Mouse (Mus musculus): ENCODE results near the gene Myh7. TPM values are rescaled to one million over a fixed set of nuclear protein-coding genes. Genes with fewer than 3 reads are reported as not detected.
A peak's percentile ranks its signal among the peaks of the same experiment; 100 is the strongest.
"Not testable (repeated sequence)": the region's sequence is repeated elsewhere in the genome, so short reads cannot be mapped to it uniquely, and the experiment has no call there.

The Myh7 gene
- polyA plus RNA-seq, 1 experiment from 2014 or later = 7.5 TPM

DNA sequence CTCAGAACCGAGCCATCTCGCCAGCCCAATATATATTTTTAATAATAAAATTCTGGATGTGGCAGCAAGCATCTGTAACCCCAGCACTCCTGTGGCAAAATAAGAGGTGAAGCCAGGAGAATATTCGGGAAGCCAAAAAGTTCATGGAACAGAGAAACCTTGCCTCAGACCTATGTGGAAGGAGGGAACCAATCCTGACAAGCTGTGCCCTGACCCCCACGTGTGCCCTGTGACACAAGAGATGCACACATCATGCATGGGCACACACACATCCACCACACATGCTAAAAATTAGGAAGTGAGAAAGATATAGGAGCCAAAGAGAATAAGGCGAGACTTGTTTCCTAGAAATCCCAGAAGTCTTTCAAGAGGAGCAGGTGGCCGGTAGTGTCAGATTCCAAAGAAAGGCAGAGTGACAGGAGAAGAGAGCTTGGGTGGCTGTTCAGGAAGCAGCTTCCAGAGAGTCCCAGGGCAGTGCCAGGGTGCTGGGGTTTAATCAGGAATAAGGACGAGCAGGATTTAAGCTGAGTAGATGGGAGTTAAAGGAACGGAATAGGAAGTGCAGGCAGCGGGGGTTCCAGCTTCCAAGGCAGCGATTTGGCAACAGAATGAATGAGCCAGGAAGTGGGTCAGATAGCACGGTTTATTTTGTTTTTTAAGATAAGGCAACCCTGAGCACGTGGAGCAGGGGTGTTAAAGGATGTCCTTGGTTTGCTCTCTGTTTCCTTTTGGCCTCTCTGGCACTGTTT is 7.7 kb upstream of the Myh7 start:
- 40% methylated on average over 12 of the region's 12 CpGs for WGBS
- Histone ChIP-seq H3K27me3 (replicated peaks) (no peaks in the 10 kb centered on the region), H3K27ac (no peak overlapping the region), H3K4me3 (replicated peaks) (no peak overlapping the region), H3K4me2 (no peak overlapping the region), H3K4me1 (peaks cover 7% of the 10 kb centered on the region; the same call in 1 of the 2 replicates), H3K9ac (no peak overlapping the region), H3K36me3 (no peaks in the 10 kb centered on the region), H3K9me3 (no peaks in the 10 kb centered on the region)
- ATAC-seq (ENCODE audit: insufficient read depth, low FRiP score, low read depth) = no peak

DNA sequence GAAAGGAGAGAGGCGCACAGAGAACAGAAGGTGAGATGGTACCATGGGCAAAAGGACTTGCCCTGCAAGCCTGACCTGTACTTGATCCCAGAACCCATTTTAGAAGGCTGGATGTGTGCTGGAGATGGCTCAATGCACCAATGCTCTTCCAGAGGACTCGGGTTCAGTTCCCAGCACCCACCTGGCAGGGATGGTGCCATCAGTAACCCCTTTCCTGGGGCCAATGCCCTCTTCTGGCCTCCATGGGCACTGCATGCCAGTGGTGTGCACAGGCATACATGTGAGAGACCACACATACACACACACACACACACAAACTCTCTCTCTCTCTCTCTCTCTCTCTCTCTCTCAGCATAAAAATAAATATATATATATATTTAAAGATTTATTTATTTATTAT is 7.0 kb upstream of the Myh7 start:
- H3K4me2 ChIP-seq = no peak overlapping the region
- H3K9ac ChIP-seq = no peak overlapping the region
- H3K4me3 ChIP-seq (replicated peaks) = no peak overlapping the region
- no peak overlapping the region for H3K27ac ChIP-seq
- H3K9me3 ChIP-seq = no peaks in the 10 kb centered on the region
- H3K4me1 ChIP-seq = peaks cover 7% of the 10 kb centered on the region; the same call in 1 of the 2 replicates
- no peaks in the 10 kb centered on the region for H3K27me3 ChIP-seq (replicated peaks)
- no peaks in the 10 kb centered on the region for H3K36me3 ChIP-seq
- ATAC-seq (ENCODE audit: insufficient read depth, low FRiP score, low read depth) = no peak
- 100% methylated on average over 2 of the region's 2 CpGs for WGBS

DNA sequence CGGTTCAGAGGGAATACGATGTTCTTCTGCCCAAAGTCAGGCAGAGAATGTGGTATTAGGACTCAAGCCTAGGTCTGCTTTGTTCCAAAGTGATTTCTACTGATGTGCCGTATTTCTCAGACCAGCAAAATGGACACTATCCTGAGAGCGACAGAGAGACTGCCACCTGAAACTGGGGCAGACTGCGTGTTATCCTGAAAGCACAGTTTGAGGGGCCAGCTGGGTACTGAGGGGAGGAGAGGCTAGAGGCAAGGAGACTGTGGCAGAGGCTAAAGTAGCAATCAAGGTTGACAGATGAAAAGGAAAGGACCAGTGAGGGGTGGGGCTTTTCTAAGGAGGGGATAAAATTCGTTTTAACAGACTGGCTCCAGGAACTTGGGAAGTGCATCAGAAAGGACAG is 6.4 kb upstream of the Myh7 start:
- H3K4me2 ChIP-seq = no peak overlapping the region
- no peak overlapping the region for H3K9ac ChIP-seq
- no peaks in the 10 kb centered on the region for H3K27me3 ChIP-seq (replicated peaks)
- 80% methylated on average over 6 of the region's 6 CpGs for WGBS
- H3K4me3 ChIP-seq (replicated peaks) = no peak overlapping the region
- no peak overlapping the region for H3K27ac ChIP-seq
- ATAC-seq (ENCODE audit: insufficient read depth, low FRiP score, low read depth) = no peak
- no peaks in the 10 kb centered on the region for H3K36me3 ChIP-seq
- peaks cover 8% of the 10 kb centered on the region; the same call in 1 of the 2 replicates for H3K4me1 ChIP-seq
- H3K9me3 ChIP-seq = no peaks in the 10 kb centered on the region

DNA sequence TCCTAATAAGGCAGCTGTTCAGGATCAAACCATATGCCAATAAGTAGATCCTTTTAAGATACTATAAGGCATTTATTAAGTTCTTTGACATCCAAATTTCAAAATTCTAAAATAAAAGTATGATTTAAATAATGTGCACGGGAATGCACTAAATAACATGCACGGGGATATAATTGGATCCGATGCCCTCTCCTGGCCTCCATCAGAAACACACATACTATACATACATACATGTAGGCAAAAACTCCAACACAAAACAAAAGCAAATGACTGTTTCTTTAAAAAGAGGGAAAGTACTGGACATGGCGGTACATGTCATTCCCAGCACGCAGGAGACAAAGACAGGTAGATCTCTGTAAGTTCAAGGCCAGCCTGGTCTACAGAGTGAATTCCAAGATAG is 5.4 kb upstream of the Myh7 start:
- not testable (repeated sequence) for H3K36me3 ChIP-seq; H3K9ac ChIP-seq; H3K27ac ChIP-seq; H3K4me3 ChIP-seq (replicated peaks); H3K27me3 ChIP-seq (replicated peaks); ATAC-seq (ENCODE audit: insufficient read depth, low FRiP score, low read depth); H3K9me3 ChIP-seq; H3K4me2 ChIP-seq
- 77% methylated on average over 5 of the region's 5 CpGs for WGBS
- peaks cover 16% of the 10 kb centered on the region; the same call in 1 of the 2 replicates for H3K4me1 ChIP-seq

DNA sequence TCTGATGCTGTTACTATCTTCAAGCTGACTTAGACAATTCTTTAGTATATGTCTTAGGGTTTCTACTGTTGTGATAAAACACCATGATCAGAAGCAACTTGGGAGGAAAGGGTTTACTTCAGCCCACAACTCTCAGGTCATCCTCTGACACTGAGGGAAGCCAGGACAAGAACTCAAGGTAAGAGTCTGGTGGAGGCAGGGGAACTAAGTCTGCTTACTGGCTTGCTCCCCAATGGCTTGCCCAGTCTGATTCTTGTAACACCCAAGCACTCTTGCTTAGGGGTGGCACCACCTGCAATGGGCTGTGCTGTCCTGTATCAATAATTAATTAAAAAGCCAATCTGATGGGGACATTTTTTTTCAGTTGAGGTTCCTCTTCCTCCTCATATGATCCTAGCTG is 4.3 kb upstream of the Myh7 start:
- Histone ChIP-seq H3K36me3 (no peaks in the 10 kb centered on the region), H3K9ac (no peak overlapping the region), H3K4me2 (no peak overlapping the region), H3K4me1 (0 out of 2 replicates have a peak, but pooled peaks cover 18% of the 10 kb centered on the region), H3K4me3 (replicated peaks) (no peak overlapping the region), H3K27ac (no peak overlapping the region), H3K9me3 (no peaks in the 10 kb centered on the region), H3K27me3 (replicated peaks) (no peaks in the 10 kb centered on the region)
- no peak for ATAC-seq (ENCODE audit: insufficient read depth, low FRiP score, low read depth)

DNA sequence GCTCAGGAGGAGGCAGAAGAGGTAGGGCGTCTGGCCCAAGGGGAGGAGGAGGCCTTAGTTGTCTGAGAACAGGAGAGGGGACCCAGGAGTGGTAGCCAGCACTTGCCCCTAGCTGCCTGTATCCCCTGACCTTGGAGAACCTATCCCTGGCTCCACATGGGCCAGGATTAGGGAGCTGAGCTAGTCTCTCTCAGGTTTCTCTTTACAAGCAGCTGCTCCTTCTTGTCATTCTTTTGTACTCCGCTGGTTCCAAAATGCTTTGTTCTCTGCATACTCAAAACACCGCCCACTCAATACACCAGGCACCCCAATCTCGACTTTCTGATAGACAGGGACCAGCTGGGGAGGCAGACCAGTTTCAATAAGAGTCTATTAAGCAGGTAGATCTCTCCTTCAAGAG is 2.9 kb upstream of the Myh7 start:
- Histone ChIP-seq H3K36me3 (no peaks in the 10 kb centered on the region), H3K27me3 (replicated peaks) (no peaks in the 10 kb centered on the region), H3K27ac (no peak overlapping the region), H3K9me3 (no peaks in the 10 kb centered on the region), H3K4me2 (no peak overlapping the region), H3K9ac (no peak overlapping the region), H3K4me1 (0 out of 2 replicates have a peak, but pooled peaks cover 14% of the 10 kb centered on the region), H3K4me3 (replicated peaks) (no peak overlapping the region)
- no peak for ATAC-seq (ENCODE audit: insufficient read depth, low FRiP score, low read depth)
- 53% methylated on average over 4 of the region's 4 CpGs for WGBS

DNA sequence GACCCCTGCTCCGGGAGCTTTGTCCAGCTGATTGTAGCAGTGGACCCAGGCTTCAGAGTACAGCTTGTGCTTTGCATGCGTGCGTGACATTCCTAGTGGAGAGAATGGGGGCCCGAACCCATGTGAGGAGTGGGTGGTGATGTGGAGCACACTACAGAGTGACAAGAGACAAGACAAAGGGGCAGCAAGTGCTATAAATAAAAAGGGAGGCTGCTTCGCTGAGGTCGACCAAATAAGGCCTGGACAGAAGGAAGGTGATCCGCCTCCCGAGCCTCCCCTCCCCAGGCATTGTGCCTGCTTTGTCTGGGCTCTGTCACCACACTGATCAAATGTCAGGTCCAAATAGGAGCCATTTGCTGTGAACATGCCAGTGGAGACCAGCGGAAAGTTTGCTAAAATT is 2.4 kb upstream of the Myh7 start:
- Histone ChIP-seq H3K27ac (no peak overlapping the region), H3K4me2 (no peak overlapping the region), H3K9ac (no peak overlapping the region), H3K9me3 (no peaks in the 10 kb centered on the region), H3K4me1 (0 out of 2 replicates have a peak, but pooled peaks cover 14% of the 10 kb centered on the region), H3K4me3 (replicated peaks) (no peak overlapping the region), H3K36me3 (no peaks in the 10 kb centered on the region), H3K27me3 (replicated peaks) (no peaks in the 10 kb centered on the region)
- WGBS = 62% methylated on average over 9 of the region's 9 CpGs
- no peak for ATAC-seq (ENCODE audit: insufficient read depth, low FRiP score, low read depth)

DNA sequence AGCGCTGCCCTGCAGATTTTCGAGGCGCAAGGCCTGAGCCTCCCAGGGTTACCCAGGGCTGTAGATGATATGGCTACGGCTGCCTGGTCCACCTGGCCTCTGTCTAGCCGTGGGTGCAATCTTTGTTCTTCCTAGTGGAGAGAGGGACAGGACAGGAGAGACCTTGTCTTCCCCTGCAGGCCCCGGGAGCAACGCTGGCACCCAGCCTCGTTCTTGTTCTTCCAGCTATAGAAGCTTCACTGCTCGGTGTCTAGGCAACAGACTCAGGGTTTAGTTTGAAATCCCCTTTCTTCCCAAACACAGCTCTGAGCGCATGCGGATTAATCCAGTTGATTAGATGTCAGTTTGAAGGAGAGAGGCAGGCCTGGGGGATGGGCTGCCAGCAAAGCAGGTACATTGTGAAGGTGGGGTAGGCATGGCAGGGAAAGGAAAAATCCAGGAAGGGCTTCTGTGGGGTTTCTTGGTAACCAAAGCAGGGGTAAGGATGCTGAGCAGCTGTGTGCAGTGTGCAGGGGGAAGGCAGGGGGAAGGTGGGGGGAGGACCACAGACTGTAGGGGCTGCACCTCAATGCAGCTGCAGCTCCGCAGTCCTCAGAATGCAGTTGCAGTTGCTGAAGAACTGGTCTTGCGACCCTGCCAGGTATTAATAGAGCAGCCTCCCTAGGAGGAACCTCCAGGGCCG is 1.2 kb upstream of the Myh7 start:
- Histone ChIP-seq H3K4me2 (no peak overlapping the region), H3K27me3 (replicated peaks) (no peaks in the 10 kb centered on the region), H3K9me3 (no peaks in the 10 kb centered on the region), H3K27ac (no peak overlapping the region), H3K36me3 (no peaks in the 10 kb centered on the region), H3K4me1 (0 out of 2 replicates have a peak, but pooled peaks cover 14% of the 10 kb centered on the region), H3K9ac (no peak overlapping the region), H3K4me3 (replicated peaks) (no peak overlapping the region)
- 45% methylated on average over 14 of the region's 14 CpGs for WGBS
- ATAC-seq (ENCODE audit: insufficient read depth, low FRiP score, low read depth) = no peak; the same call in 1 of the 2 replicates

DNA sequence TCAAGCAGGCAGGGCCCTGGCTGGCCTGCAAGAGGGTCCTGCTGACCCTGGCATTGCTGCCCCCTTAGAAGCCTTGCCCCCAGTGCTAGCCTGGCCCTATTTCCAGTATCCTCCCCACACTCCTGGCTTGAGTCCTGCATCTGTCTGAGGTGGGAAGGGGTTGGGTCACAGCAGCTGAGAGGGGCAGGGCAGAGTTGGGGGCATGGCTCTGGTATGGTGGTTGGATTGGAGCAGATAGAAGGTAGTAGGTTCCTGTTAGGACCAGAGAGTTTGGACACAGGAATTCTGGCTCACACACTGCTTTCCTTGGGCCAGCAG is 402 bp upstream of the Myh7 start:
- Histone ChIP-seq H3K4me3 (replicated peaks) (no peak overlapping the region), H3K27me3 (replicated peaks) (no peaks in the 10 kb centered on the region), H3K4me1 (0 out of 2 replicates have a peak, but pooled peaks cover 14% of the 10 kb centered on the region), H3K9me3 (no peaks in the 10 kb centered on the region), H3K9ac (no peak overlapping the region), H3K27ac (no peak overlapping the region), H3K4me2 (no peak overlapping the region), H3K36me3 (no peaks in the 10 kb centered on the region)
- no peak for ATAC-seq (ENCODE audit: insufficient read depth, low FRiP score, low read depth)

DNA sequence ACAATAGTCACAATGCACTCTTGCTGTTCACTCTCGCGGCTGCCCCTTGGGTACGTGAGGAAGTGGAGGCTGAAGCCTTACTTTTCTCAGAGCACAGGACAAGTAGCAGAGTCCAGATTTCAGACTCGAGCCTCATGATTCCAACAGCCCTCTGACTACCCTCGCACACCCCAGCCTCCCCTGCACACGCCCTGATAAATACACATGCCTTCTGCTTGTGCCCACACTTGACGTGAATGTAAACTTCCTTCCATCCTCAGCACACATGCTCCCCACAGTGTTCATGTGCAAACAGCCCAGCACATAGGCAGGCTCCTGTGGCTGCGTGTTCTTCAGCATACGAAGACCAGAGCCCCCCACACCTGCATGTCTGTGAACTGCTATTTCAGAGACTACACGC is 790 bp downstream of the Myh7 start:
- no peaks in the 10 kb centered on the region for H3K9me3 ChIP-seq
- H3K27ac ChIP-seq = peak overlapping the region; percentile 31; the same call in 1 of the 2 replicates
- H3K27me3 ChIP-seq (replicated peaks) = no peaks in the 10 kb centered on the region
- H3K36me3 ChIP-seq = no peaks in the 10 kb centered on the region
- 0 out of 2 replicates have a peak, but pooled peaks cover 14% of the 10 kb centered on the region for H3K4me1 ChIP-seq
- no peak overlapping the region for H3K4me2 ChIP-seq
- H3K4me3 ChIP-seq (replicated peaks) = no peak overlapping the region
- 45% methylated on average over 10 of the region's 10 CpGs for WGBS
- H3K9ac ChIP-seq = no peak overlapping the region
- peak; percentile 70 for ATAC-seq (ENCODE audit: insufficient read depth, low FRiP score, low read depth)

DNA sequence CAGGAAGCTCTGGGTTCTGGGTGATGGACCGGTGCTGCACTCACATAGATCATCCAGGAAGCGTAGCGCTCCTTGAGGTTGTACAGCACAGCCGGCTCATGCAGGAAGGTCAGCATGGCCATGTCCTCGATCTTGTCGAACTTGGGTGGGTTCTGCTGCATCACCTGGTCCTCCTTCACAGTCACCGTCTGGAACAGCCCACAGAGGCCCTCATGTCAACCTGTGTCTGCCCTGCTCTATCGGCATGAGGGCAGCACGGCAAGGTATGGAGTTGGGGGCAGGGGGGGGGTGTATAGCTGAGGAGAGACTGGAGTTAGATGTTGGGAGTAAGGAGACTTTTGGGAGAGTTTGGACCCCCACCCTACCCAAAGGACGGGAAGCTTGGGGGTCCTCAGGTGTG is 2.2 kb downstream of the Myh7 start:
- H3K36me3 ChIP-seq = no peaks in the 10 kb centered on the region
- no peak overlapping the region for H3K4me3 ChIP-seq (replicated peaks)
- no peaks in the 10 kb centered on the region for H3K9me3 ChIP-seq
- no peaks in the 10 kb centered on the region for H3K27me3 ChIP-seq (replicated peaks)
- H3K9ac ChIP-seq = no peak overlapping the region
- H3K27ac ChIP-seq = no peak overlapping the region
- 0 out of 2 replicates have a peak, but pooled peaks cover 14% of the 10 kb centered on the region for H3K4me1 ChIP-seq
- no peak overlapping the region for H3K4me2 ChIP-seq
- ATAC-seq (ENCODE audit: insufficient read depth, low FRiP score, low read depth) = no peak
- 86% methylated on average over 10 of the region's 10 CpGs for WGBS

DNA sequence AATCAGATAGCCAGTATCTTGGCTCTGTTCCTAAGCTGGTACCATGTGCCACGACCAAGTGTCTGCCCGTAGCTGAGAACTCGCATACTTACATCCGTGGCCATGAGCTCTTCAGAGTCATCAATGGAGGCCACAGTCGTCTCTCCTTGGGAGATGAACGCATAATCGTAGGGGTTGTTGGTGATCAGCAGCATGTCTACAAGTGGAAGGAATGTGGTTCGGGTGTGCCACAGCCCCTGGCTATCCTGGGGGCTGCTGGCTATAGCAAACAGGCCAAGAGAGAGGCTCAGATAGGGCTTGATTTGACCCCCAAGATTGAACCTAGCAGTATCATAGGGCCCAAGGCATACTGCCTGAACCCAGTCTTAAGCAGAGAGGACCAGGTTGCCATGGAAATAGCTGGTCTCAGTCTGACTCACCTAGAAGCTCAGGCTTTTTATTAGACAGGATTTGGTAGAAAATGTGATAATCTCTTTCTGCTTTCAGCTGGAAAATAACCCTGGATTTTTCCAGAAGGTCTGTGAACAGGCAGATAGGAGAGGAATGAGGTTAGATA is 4.5 kb downstream of the Myh7 start:
- Histone ChIP-seq H3K27ac (no peak overlapping the region), H3K27me3 (replicated peaks) (no peaks in the 10 kb centered on the region), H3K9me3 (no peaks in the 10 kb centered on the region), H3K9ac (no peak overlapping the region), H3K36me3 (no peaks in the 10 kb centered on the region), H3K4me2 (no peak overlapping the region), H3K4me3 (replicated peaks) (no peak overlapping the region), H3K4me1 (0 out of 2 replicates have a peak, but pooled peaks cover 6% of the 10 kb centered on the region)
- WGBS = 81% methylated on average over 8 of the region's 8 CpGs
- ATAC-seq (ENCODE audit: insufficient read depth, low FRiP score, low read depth) = no peak
